Mouse (Mus musculus): ENCODE data around the gene Unk. TPM values are rescaled to one million over a fixed set of nuclear protein-coding genes. Genes with fewer than 3 reads are reported as not detected.

The Unk gene
- polyA plus RNA-seq, 1 experiment = 67.3 TPM

DNA sequence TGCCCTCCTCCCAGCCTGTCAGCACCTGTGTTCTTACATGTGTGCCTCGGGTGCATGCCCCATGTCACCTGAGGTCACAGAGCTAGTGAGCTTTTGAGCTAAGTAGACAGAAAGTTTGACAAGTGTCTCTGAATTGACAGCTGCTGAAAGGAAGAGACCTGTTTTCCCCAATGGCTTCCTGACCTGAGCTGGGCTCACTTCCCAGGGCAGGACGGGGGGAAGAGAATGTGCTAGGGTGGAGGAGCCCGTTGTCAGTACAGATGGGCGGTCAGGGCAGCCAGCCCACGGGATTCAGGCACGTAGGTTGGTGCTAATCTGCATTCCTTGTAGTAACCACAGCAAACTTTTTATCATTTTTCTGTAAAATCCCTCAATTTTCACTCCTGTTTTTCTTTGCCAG, 10.5 kb downstream of the Unk start:
- no peak for TF ChIP-seq POLR2A (IDR thresholded peaks at IDR 0.05; ENCODE audit: borderline replicate concordance, extremely low read depth, insufficient read depth, insufficient read length, poor library complexity, severe bottlenecking)
- TF ChIP-seq CTCF (IDR thresholded peaks at IDR 0.05; ENCODE audit: borderline replicate concordance, extremely low read depth, insufficient read depth, insufficient read length) = no peak
- no peak for DNase-seq (ENCODE audit: low read depth)

DNA sequence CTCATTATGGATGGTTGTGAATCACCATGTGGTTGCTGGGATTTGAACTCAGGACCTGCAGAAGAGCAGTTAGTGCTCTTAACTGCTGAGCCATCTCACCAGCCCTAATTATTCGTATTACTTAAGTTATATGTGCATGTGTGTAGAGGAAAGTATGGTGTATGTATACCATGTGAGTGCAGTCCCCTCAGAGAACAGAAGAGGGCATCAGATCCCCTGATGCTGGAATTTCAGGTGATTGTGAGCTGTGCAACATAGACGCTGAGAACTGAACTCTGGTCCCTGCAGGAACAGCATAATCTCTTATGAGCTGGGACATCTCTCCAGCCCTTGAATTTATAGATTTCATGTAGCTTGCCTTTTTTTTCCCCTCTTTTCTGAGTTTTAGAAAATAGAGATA, 11.7 kb downstream of the Unk start:
- TF ChIP-seq POLR2A (IDR thresholded peaks at IDR 0.05; ENCODE audit: borderline replicate concordance, extremely low read depth, insufficient read depth, insufficient read length, poor library complexity, severe bottlenecking) (no peak), CTCF (IDR thresholded peaks at IDR 0.05; ENCODE audit: borderline replicate concordance, extremely low read depth, insufficient read depth, insufficient read length) (no peak; the same call in 1 of the 2 replicates)
- DNase-seq (ENCODE audit: low read depth) = no peak

DNA sequence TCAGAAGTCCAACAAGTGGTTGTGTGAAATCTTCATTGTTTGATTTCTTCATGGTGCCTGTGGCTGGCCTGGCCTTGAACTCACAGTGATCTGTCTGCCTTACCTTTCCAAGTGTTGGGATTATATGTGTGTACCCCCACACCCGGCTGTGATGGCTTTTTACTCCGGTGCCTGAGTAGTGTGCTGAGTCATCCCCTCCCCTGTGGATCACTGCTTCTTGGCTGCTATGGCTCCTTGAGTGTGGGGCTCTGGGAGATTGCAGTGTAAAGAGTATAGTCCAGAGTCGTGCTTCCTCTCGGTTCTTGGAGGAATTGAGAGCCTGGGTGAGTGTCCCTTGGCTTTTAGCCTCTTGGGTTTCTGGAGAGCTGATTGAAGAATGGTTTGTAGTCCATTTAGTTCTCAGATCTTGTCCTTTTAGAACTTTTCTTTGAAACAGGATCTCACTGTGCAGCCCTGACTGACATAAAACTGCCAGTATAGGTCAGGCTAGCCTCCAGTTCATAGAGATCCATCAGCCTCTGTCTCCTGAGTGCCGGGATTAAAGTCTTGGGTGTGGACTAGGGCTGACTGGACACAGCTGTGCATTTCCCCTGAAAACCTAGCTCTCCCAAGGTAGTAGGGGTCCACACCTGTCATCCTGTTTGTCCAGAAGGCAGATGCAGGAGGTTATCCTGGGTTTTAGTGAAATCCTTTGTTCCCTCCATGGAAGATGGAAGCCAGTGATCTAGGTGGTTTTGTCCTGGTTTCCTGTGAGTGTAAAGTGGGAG, 12.4 kb downstream of the Unk start:
- TF ChIP-seq POLR2A (IDR thresholded peaks at IDR 0.05; ENCODE audit: borderline replicate concordance, extremely low read depth, insufficient read depth, insufficient read length, poor library complexity, severe bottlenecking) = no peak
- no peak for TF ChIP-seq CTCF (IDR thresholded peaks at IDR 0.05; ENCODE audit: borderline replicate concordance, extremely low read depth, insufficient read depth, insufficient read length)
- no peak for DNase-seq (ENCODE audit: low read depth)

DNA sequence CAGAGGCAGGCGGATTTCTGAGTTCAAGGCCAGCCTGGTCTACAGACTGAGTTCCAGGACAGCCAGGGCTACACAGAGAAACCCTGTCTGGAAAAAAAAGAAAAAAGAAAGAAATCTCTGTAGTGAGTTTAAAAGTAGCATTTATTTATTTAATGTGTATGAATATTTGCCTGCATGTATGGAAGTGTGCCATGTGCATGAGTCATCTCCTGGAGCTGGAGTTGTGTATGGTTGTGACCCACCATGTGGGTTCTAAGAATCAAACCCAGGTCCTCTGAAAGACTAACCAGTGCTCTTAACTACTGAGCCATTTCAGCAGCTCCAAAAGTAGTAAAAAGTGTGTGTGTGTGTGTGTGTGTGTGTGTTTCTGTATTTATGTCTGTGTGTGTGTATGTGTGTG, 13.2 kb downstream of the Unk start:
- DNase-seq (ENCODE audit: low read depth) = no peak
- no peak for TF ChIP-seq POLR2A (IDR thresholded peaks at IDR 0.05; ENCODE audit: borderline replicate concordance, extremely low read depth, insufficient read depth, insufficient read length, poor library complexity, severe bottlenecking)
- TF ChIP-seq CTCF (IDR thresholded peaks at IDR 0.05; ENCODE audit: borderline replicate concordance, extremely low read depth, insufficient read depth, insufficient read length) = no peak

DNA sequence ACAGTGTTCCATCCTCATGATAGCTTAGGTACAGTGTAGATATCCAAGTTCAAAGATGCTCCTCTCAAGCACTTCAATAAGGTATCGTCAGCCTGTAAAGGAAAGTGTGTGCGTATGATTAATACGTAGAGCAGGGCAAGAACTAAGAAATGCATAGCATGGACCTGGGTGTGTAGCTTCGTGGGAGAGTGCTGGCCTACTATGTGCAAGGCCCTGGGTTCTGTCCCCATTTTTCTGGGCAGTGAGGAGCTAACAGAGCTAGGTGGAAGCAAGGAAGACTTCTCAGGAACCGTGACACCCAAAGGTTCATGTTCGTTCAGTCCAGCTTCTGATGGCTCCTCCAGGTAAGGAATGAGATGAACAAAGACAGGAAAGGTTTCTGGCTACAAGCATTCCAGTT, 15.1 kb downstream of the Unk start:
- TF ChIP-seq POLR2A (IDR thresholded peaks at IDR 0.05; ENCODE audit: borderline replicate concordance, extremely low read depth, insufficient read depth, insufficient read length, poor library complexity, severe bottlenecking) (no peak), CTCF (IDR thresholded peaks at IDR 0.05; ENCODE audit: borderline replicate concordance, extremely low read depth, insufficient read depth, insufficient read length) (no peak)
- DNase-seq (ENCODE audit: low read depth) = no peak

DNA sequence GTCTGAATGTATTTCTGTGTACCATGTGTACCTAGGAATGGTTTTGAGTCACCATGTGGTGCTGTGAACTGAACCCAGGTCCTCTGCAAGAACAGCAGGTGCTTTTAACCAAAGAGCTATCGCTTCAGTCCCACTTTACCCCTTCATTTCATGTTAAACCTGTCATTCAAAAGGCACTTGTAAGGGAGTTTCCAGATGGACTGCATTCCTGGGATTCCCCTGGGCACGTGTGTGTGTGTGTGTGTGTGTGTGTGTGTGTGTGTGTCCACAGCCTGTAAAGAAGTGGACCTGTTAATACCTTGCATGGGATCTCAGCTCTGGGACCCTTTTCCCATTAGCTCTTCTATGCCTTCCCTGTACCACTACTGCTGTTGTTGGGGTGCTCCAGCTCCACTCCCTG, 19.5 kb downstream of the Unk start:
- TF ChIP-seq CTCF (IDR thresholded peaks at IDR 0.05; ENCODE audit: borderline replicate concordance, extremely low read depth, insufficient read depth, insufficient read length) = no peak
- no peak for TF ChIP-seq POLR2A (IDR thresholded peaks at IDR 0.05; ENCODE audit: borderline replicate concordance, extremely low read depth, insufficient read depth, insufficient read length, poor library complexity, severe bottlenecking)
- DNase-seq (ENCODE audit: low read depth) = no peak

DNA sequence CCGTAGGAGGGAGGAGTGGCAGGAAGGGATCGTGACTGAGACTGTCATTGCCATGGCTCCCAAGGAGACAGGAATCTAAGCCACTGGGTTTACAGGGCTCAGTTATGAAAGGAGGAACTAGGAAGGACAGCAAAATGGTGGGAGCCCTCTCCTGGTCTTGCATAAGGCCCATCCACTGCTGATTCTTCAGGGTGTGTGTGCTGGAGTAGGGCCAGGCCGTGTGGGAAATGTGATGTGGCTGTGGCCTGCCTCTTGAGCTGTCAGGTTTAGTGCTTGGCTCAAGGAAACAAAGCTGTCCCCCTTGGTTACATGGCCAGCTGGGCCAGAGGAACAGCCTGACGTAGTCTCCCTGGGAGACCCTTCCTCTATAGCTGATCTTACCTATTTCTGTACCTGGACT, 20.1 kb downstream of the Unk start:
- DNase-seq (ENCODE audit: low read depth) = no peak
- TF ChIP-seq CTCF (IDR thresholded peaks at IDR 0.05; ENCODE audit: borderline replicate concordance, extremely low read depth, insufficient read depth, insufficient read length) = no peak
- TF ChIP-seq POLR2A (IDR thresholded peaks at IDR 0.05; ENCODE audit: borderline replicate concordance, extremely low read depth, insufficient read depth, insufficient read length, poor library complexity, severe bottlenecking) = no peak

DNA sequence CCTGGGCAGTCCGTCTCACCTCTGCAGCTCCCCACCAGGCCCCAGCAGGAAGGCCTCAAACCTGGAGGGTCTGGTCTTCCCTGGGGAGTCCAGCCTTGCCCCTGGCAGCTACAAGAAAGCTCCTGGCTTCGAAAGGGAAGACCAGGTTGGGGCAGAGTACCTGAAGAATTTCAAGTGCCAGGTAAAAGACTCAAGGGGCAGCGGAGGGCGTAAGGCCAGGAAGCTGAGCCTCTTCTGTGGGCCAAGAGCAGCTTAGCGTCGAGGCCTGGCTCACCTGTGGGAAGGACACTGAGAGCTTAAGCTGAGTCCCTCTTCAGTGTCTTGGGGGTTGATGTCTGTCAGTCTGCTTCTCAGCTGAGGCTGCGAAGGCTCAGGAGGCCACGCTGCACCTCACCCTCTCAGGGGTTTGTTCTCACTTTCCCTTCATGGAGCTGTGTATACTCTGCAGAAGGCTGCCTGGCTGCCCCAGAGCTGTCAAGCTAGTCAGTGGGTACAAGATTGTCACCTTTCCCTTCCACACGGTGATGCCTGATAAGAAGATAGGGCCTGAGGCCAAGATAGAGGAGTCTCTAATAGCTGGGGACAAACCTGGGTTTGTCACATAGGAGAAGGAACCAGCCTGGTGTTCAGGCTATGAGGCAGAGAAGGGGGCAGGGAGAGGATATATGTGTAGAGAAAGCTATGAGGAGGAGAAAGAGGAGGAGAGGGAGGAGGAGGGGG, 23.5 kb downstream of the Unk start:
- DNase-seq (ENCODE audit: low read depth) = no peak
- TF ChIP-seq CTCF (IDR thresholded peaks at IDR 0.05; ENCODE audit: borderline replicate concordance, extremely low read depth, insufficient read depth, insufficient read length) (no peak), POLR2A (IDR thresholded peaks at IDR 0.05; ENCODE audit: borderline replicate concordance, extremely low read depth, insufficient read depth, insufficient read length, poor library complexity, severe bottlenecking) (no peak)

DNA sequence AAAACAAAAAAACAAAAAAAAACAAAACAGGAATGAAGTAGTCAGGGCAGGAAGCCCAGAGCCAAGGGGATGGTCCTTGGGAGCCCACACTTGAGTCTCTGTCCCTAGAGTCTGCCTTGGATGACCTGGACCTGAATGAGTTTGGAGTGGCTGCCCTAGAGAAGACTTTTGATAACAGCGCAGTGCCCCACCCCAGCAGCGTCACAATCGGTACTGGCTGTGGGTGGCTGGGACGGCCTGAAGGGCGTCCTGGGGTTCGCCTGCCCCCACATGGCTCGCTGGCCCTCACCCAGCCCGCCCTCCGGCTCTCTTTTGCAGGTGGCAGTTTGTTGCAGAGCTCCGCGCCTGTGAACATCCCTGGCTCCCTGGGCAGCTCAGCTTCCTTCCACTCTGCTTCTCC, 25.8 kb downstream of the Unk start:
- DNase-seq (ENCODE audit: low read depth) = no peak
- TF ChIP-seq CTCF (IDR thresholded peaks at IDR 0.05; ENCODE audit: borderline replicate concordance, extremely low read depth, insufficient read depth, insufficient read length) (no peak), POLR2A (IDR thresholded peaks at IDR 0.05; ENCODE audit: borderline replicate concordance, extremely low read depth, insufficient read depth, insufficient read length, poor library complexity, severe bottlenecking) (no peak)

DNA sequence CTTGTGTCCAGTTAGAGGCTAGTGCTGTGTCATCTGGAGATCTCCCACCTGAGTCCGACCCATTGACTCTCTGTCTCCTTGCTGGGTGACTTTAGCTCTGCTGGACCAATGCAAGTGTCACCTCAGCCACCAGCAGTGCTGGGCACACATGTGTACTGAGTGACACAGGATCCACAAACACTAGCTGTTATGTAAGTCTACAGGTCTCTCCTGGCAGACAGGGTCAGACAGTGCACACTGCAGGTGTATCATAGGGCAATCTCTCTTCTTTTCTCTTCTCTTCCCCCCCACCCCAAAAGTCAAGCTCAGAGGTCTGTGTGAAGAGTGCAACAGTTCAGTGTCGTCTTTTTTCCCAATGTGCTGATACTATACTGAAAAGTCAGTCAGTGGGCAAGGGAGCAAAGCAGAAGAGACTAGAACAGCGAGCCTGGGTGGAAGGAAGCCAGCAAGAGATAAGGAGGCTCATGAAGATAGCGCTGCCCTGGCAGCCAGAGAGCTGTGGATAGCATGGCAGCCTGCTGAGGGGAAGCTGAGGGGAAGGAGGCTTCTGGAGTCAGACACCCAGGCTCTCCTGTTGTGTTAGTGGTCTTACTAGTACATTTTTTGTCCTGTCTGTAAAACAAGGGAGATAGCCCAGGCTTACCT, 27.2 kb downstream of the Unk start:
- no peak for DNase-seq (ENCODE audit: low read depth)
- TF ChIP-seq POLR2A (IDR thresholded peaks at IDR 0.05; ENCODE audit: borderline replicate concordance, extremely low read depth, insufficient read depth, insufficient read length, poor library complexity, severe bottlenecking) = no peak
- TF ChIP-seq CTCF (IDR thresholded peaks at IDR 0.05; ENCODE audit: borderline replicate concordance, extremely low read depth, insufficient read depth, insufficient read length) = no peak

DNA sequence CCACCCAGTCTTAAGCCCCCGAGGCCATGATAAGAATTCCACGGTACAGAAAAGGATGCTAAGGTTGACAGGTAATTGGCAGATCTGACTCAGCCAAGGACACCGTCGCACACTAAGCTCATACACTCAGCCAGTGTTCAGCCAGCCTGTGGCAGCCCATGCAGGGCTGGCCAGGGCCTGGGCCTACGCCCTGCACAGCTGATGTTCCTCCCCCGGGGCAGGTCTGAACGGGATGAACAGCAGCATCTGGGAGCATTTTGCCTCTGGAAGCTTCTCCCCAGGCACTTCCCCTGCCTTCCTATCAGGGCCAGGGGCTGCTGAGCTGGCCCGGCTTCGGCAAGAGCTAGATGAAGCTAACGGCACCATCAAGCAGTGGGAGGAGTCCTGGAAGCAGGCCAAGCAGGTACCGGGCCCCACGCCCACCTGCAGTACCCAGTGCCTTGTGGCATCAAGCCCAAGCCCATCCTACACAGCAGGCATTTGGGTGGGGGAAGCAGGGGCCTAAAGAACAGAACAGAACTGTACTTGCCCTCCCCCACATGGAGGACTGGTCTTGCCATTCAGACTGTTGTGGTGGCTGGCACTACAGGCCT, 28.0 kb downstream of the Unk start:
- DNase-seq (ENCODE audit: low read depth) = no peak
- TF ChIP-seq POLR2A (IDR thresholded peaks at IDR 0.05; ENCODE audit: borderline replicate concordance, extremely low read depth, insufficient read depth, insufficient read length, poor library complexity, severe bottlenecking) = no peak
- no peak for TF ChIP-seq CTCF (IDR thresholded peaks at IDR 0.05; ENCODE audit: borderline replicate concordance, extremely low read depth, insufficient read depth, insufficient read length)
